Mouse (Mus musculus): Measurements from ENCODE around the gene Ccdc57. TPM values are rescaled to one million over a fixed set of nuclear protein-coding genes. Genes with fewer than 3 reads are reported as not detected.

The Ccdc57 gene
- polyA plus RNA-seq, 1 experiment = 2.9 TPM

- WGBS = 79% methylated on average over 10 of the region's 10 CpGs
- Histone ChIP-seq H3K4me3 (replicated peaks; ENCODE audit: extremely low read depth, low read depth, low read length) (no peak overlapping the region), H3K4me1 (ENCODE audit: control insufficient read depth, insufficient read depth, low read length) (no peaks in the 10 kb centered on the region; the same call in 1 of the 2 replicates)
- DNase-seq = no peak
- TF ChIP-seq POLR2A (IDR thresholded peaks at IDR 0.05; ENCODE audit: borderline replicate concordance, extremely low read depth, low read depth, low read length) = no peak
- TF ChIP-seq CTCF (IDR thresholded peaks at IDR 0.05; ENCODE audit: insufficient read depth, low read length) = no peak
These were observed 31.8 kb upstream of the Ccdc57 start for GRCm38 (mm10) chr11:120964195-120965157.

DNA sequence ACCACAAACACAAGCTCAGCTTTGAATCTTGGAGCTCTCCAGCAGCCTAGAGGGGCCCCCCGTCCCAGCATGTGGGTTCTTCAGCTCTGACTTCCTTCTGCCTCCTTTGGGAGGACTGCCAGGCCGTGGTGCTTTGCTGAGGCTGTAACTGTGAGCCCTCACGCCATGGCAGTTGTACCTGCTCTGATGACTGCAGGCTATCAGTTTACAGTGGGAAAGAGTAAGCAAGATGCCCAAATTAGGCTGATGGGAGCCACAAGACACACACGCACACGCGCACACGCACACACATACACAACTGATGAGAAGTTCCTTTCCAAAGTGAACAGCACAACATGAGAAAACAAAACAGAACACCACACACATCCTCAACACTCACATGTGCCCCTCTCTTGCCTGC lies 30.2 kb upstream of the Ccdc57 start:
- DNase-seq = no peak
- H3K4me1 ChIP-seq (ENCODE audit: control insufficient read depth, insufficient read depth, low read length) = no peaks in the 10 kb centered on the region; the same call in 1 of the 2 replicates
- no peak overlapping the region for H3K4me3 ChIP-seq (replicated peaks; ENCODE audit: extremely low read depth, low read depth, low read length)
- TF ChIP-seq CTCF (IDR thresholded peaks at IDR 0.05; ENCODE audit: insufficient read depth, low read length) = no peak
- no peak for TF ChIP-seq POLR2A (IDR thresholded peaks at IDR 0.05; ENCODE audit: borderline replicate concordance, extremely low read depth, low read depth, low read length)
- WGBS = 84% methylated on average over 7 of the region's 7 CpGs

DNA sequence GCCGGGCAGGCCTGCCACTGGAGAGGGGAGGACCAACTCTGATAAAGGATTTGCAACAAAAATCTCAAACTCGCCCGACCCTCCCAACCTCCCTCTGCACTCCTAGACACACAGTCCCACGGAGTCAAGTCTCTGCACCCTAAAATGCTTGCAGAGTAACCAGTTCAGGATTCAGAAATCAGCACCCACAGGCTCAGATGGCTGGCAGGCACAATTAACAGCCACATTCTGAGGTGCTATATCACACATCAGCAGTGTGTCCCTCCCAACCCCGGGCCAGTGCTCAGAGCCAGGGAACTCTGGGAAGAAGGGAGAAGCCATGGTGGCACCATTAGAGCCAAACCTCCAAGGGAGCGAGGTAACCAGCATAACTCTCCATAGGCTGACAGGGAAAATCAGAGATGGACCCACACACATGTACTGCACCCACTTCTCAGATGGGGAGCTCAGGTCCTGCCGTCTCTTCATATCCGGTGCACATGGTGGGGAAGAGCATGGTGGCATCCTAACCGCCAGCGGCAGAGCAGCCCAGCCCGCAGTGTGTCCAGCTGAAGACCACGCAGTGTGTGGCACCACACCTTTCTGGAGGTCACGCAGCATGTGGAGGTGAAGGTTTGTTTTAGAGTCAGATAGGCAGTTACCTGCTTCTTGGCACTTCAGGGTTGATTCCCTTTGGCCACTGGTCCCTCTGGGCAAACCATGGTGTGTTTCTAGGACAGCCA lies 29.5 kb upstream of the Ccdc57 start:
- TF ChIP-seq CTCF (IDR thresholded peaks at IDR 0.05; ENCODE audit: insufficient read depth, low read length) = no peak
- no peak for TF ChIP-seq POLR2A (IDR thresholded peaks at IDR 0.05; ENCODE audit: borderline replicate concordance, extremely low read depth, low read depth, low read length)
- WGBS = 91% methylated on average over 13 of the region's 13 CpGs

DNA sequence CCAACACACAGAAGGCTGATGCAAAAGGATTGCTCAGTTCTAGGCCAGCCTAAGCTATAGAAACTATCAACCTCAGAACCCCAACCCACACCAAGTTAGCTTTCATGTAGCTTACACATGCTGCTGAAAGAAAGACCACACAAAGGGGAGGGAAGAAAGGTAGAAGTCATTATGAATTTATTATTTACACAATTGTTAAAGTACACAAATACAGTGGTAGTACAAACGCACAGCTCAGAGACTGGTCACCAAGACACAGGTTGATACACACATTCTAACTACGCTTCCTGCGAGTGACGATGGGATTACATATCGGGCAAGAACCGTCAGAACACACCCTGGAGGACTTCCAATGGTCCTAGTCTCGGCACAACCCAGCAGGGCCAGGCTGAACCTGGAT lies 28.9 kb upstream of the Ccdc57 start:
- DNase-seq = no peak
- H3K4me1 ChIP-seq (ENCODE audit: control insufficient read depth, insufficient read depth, low read length) = no peaks in the 10 kb centered on the region; the same call in 1 of the 2 replicates
- no peak for TF ChIP-seq CTCF (IDR thresholded peaks at IDR 0.05; ENCODE audit: insufficient read depth, low read length)
- TF ChIP-seq POLR2A (IDR thresholded peaks at IDR 0.05; ENCODE audit: borderline replicate concordance, extremely low read depth, low read depth, low read length) = no peak
- no peak overlapping the region for H3K4me3 ChIP-seq (replicated peaks; ENCODE audit: extremely low read depth, low read depth, low read length)
- 69% methylated on average over 7 of the region's 7 CpGs for WGBS

More for the DNA sequence above, 29.5 kb upstream of the Ccdc57 start:
- Histone ChIP-seq H3K4me1 (ENCODE audit: control insufficient read depth, insufficient read depth, low read length) (no peaks in the 10 kb centered on the region; the same call in 1 of the 2 replicates), H3K4me3 (replicated peaks; ENCODE audit: extremely low read depth, low read depth, low read length) (no peak overlapping the region)
- DNase-seq = no peak

DNA sequence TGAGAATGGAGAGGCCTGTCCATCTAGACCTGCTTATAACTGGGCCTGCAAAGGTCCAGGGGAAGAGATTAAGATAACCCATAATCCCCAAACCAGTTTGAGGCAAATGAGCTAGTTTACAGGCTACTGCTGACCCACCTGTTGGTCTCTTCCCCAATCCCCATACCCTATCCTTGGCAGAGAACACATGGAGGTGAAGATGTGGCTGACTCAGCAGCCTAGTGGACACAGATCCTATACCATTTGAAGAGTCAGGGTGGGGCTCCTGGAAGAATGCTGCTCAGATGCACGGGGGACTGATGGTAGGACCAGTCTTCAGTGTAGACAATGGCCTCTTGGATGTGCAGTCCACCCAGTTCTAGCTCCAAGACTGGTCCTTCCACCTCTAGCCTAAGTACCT lies 27.6 kb upstream of the Ccdc57 start:
- Histone ChIP-seq H3K4me1 (ENCODE audit: control insufficient read depth, insufficient read depth, low read length) (no peaks in the 10 kb centered on the region; the same call in 1 of the 2 replicates), H3K4me3 (replicated peaks; ENCODE audit: extremely low read depth, low read depth, low read length) (no peak overlapping the region)
- no peak for DNase-seq
- 28% methylated on average over 1 of the region's 1 CpGs for WGBS
- TF ChIP-seq POLR2A (IDR thresholded peaks at IDR 0.05; ENCODE audit: borderline replicate concordance, extremely low read depth, low read depth, low read length) (no peak), CTCF (IDR thresholded peaks at IDR 0.05; ENCODE audit: insufficient read depth, low read length) (no peak)

DNA sequence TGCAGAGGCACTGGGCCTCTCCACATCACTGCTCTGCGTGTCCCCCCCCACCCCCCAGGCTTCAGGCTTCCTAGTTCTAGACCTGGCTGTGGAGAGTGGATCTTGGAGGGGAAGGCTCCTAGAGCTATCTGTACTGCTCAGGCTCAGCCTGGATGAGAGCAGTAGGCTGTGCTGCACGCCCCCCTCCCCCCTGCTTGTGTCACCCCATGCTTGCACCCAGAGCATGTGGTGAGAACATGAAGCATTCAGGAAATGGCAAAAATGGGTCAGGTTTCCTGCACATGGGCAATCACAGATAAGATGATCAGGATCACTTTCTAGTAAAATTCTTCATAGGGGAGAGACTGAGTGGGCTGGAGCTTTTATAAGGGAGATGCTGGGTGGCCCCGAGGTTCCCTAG lies 26.9 kb upstream of the Ccdc57 start:
- H3K4me1 ChIP-seq (ENCODE audit: control insufficient read depth, insufficient read depth, low read length) = no peaks in the 10 kb centered on the region; the same call in 1 of the 2 replicates
- WGBS = 64% methylated on average over 3 of the region's 3 CpGs
- no peak for DNase-seq
- TF ChIP-seq CTCF (IDR thresholded peaks at IDR 0.05; ENCODE audit: insufficient read depth, low read length) (no peak), POLR2A (IDR thresholded peaks at IDR 0.05; ENCODE audit: borderline replicate concordance, extremely low read depth, low read depth, low read length) (no peak)
- no peak overlapping the region for H3K4me3 ChIP-seq (replicated peaks; ENCODE audit: extremely low read depth, low read depth, low read length)

DNA sequence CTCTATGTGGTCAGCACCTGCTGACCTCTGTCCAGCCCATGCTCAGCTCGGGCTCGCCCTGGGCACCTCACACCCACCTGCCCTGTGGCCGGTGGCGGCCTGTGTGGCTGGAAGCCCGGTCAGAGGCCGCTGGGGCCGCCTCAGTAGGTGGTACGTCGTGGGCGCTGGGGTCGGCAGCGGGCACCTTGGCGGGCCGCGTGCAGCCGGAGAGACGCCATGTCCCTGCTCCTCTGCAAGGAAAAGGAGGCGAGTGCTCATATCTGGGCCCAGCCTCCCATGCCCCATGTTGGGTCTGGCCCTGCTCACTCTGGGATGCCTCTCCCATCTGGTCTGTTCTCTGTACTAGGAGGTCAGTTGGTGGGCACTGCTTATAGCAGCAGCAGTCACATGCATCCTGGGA lies 26.4 kb upstream of the Ccdc57 start:
- no peak for TF ChIP-seq CTCF (IDR thresholded peaks at IDR 0.05; ENCODE audit: insufficient read depth, low read length)
- no peak for TF ChIP-seq POLR2A (IDR thresholded peaks at IDR 0.05; ENCODE audit: borderline replicate concordance, extremely low read depth, low read depth, low read length)
- DNase-seq = no peak
- Histone ChIP-seq H3K4me3 (replicated peaks; ENCODE audit: extremely low read depth, low read depth, low read length) (no peak overlapping the region), H3K4me1 (ENCODE audit: control insufficient read depth, insufficient read depth, low read length) (no peaks in the 10 kb centered on the region; the same call in 1 of the 2 replicates)
- 90% methylated on average over 18 of the region's 18 CpGs for WGBS

DNA sequence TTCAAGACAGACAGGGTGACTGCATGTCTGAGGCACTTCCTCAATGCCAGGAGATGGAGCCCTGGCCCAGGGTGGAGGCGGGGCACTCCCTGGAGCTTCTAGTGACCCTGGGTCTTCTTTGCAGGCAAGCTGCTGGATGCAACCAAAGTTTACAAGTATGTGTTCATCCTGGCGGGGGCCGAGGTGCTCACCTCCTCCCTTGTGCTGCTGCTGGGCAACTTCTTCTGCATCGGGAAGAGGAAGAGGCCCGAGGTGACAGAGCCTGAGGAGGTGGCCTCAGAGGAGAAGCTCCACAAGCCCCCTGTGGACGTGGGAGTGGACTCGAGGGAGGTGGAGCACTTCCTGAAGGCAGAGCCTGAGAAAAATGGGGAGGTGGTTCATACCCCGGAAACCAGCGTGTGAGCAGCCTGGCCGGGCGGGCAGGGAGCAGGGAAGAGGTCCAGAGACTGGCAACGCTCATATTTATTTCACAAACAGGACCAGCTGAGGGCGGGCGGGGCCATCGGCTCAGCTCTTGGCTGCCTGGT lies 25.1 kb upstream of the Ccdc57 start:
- no peaks in the 10 kb centered on the region; the same call in 1 of the 2 replicates for H3K4me1 ChIP-seq (ENCODE audit: control insufficient read depth, insufficient read depth, low read length)
- no peak overlapping the region for H3K4me3 ChIP-seq (replicated peaks; ENCODE audit: extremely low read depth, low read depth, low read length)
- TF ChIP-seq POLR2A (IDR thresholded peaks at IDR 0.05; ENCODE audit: borderline replicate concordance, extremely low read depth, low read depth, low read length) (no peak), CTCF (IDR thresholded peaks at IDR 0.05; ENCODE audit: insufficient read depth, low read length) (no peak)
- DNase-seq = no peak
- 21% methylated on average over 15 of the region's 15 CpGs for WGBS

DNA sequence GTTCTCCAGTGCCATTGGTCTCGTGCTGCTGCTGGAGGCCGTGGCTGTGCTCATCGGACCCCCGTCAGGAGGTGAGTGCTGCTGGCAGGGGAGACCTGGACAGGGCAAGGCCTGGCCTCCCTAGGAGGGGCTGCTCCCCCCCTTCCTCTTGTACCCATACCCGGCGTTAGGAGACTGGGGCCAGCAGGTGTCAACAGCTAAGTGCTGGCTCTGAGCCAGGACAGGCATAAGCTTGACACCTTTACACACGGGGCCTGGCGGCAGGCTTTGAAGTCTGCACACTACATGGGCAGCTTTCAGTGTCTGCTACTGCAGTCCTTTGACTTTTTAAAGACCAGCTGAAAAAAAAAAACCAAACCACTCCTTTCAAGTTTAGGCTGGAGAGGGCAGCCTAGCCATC lies 24.4 kb upstream of the Ccdc57 start:
- H3K4me3 ChIP-seq (replicated peaks; ENCODE audit: extremely low read depth, low read depth, low read length) = no peak overlapping the region
- DNase-seq = no peak
- TF ChIP-seq CTCF (IDR thresholded peaks at IDR 0.05; ENCODE audit: insufficient read depth, low read length) (no peak), POLR2A (IDR thresholded peaks at IDR 0.05; ENCODE audit: borderline replicate concordance, extremely low read depth, low read depth, low read length) (no peak)
- no peaks in the 10 kb centered on the region; the same call in 1 of the 2 replicates for H3K4me1 ChIP-seq (ENCODE audit: control insufficient read depth, insufficient read depth, low read length)
- WGBS = 67% methylated on average over 8 of the region's 8 CpGs

All from lung, adult 2 months (tissue).